Mouse (Mus musculus) forebrain, embryonic 11.5 days (tissue): ENCODE measurements around the gene Mettl8. TPM values are rescaled to one million over a fixed set of nuclear protein-coding genes. Genes with fewer than 3 reads are reported as not detected.

ENCODE experiments used
- ATAC-seq: fragments of 200-750 bp; cut with Nextera tagmentation; replicated peaks from 2 replicates; pipeline ENCODE4 v1.8.0; 2017; ENCODE audit warnings: moderate TSS enrichment; ENCODE audit not compliant: low FRiP score
- DNase-seq: peaks from one replicate; pipeline ENCODE4 v3.0.0-alpha.2; 2017; ENCODE audit warnings: low spot score
- H3K27ac ChIP-seq: fragments of 300-500 bp; sonication (generic); 2 replicates; pipeline ENCODE4 v1.5.1; 2014; ENCODE audit warnings: low read depth, low read length
- H3K27me3 ChIP-seq: fragments of 300-500 bp; sonication (generic); 2 replicates; pipeline ENCODE4 v1.6.1; 2014; ENCODE audit warnings: mild to moderate bottlenecking, low read length, mixed read lengths; ENCODE audit not compliant: control insufficient read depth, insufficient read depth
- H3K36me3 ChIP-seq: fragments of 300-500 bp; sonication (generic); 2 replicates; pipeline ENCODE4 v1.6.1; 2014; ENCODE audit warnings: mild to moderate bottlenecking, low read length, moderate library complexity, mixed read lengths; ENCODE audit not compliant: control insufficient read depth, insufficient read depth
- H3K4me1 ChIP-seq: fragments of 300-500 bp; sonication (generic); replicated peaks from 2 replicates; pipeline ENCODE4 v1.6.1; 2014; ENCODE audit warnings: low read length, mixed read lengths; ENCODE audit not compliant: control insufficient read depth, insufficient read depth
- H3K4me2 ChIP-seq: fragments of 300-500 bp; sonication (generic); 2 replicates; pipeline ENCODE4 v1.6.1; 2014; ENCODE audit warnings: low read depth, mild to moderate bottlenecking, low read length, moderate library complexity, mixed read lengths; ENCODE audit not compliant: severe bottlenecking
- H3K4me3 ChIP-seq: fragments of 300-500 bp; sonication (generic); 2 replicates; pipeline ENCODE4 v1.5.1; 2014; ENCODE audit warnings: low read depth, low read length
- H3K9ac ChIP-seq: fragments of 300-500 bp; sonication (generic); 2 replicates; pipeline ENCODE4 v1.6.1; 2014; ENCODE audit warnings: low read length
- H3K9me3 ChIP-seq: fragments of 300-500 bp; sonication (generic); 2 replicates; pipeline ENCODE4 v1.6.1; 2016; ENCODE audit warnings: low read length, mixed read lengths; ENCODE audit not compliant: control insufficient read depth
- WGBS: fragments of 180-500 bp; shearing (Covaris S2); extraction: QIAGEN DNeasy Blood & Tissue Kit; methylation state at CpG from one replicate; pipeline ENCODE4 v1.1.7; 2014; 5-methylcytosine and 5-hydroxymethylcytosine counted together
- polyA plus RNA-seq: library from polyadenylated mRNA; unstranded; fragments of >200 nt; fragmentation: Nextera tagmentation; extraction: Ambion mirVana; gene quantifications from 2 replicates; pipeline ENCODE4 v1.2.1, GENCODE M21; 2014

The Mettl8 gene
- polyA plus RNA-seq, 1 experiment from 2014 or later: 24.3 TPM

DNA sequence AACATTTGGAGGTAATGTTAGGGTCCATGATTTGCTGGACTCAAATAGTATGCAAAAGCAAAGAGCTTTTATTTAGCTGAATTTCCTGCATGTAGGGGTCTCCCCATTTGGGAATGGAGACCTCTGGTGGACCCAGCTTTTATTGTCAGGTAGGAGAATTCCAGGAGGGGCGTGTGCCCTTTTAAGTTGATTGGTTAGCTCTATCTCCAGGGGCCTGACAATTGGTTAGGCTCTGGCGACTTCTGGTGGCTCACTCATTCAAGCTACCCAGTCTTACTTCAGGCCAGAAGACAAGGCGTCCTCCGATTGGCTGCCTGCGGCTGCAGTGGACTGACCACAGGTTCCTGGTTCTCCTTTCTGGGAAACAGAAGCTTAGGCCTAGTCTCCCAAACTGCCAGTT is 28.6 kb downstream of the Mettl8 start:
- no peak overlapping the region for H3K9ac ChIP-seq
- ATAC-seq (peak; percentile 36; the same call in 1 of the 2 replicates), DNase-seq (peak; percentile 49)
- H3K9me3 ChIP-seq: no peaks in the 10 kb centered on the region
- H3K4me1 ChIP-seq: no peaks in the 10 kb centered on the region
- no peak overlapping the region for H3K27ac ChIP-seq
- no peaks in the 10 kb centered on the region for H3K36me3 ChIP-seq
- no peaks in the 10 kb centered on the region for H3K27me3 ChIP-seq
- H3K4me3 ChIP-seq: no peak overlapping the region
- 37% methylated on average over 5 of the region's 5 CpGs for WGBS
- H3K4me2 ChIP-seq: no peak overlapping the region

- DNase-seq: peak; percentile 5
- no peaks in the 10 kb centered on the region for H3K36me3 ChIP-seq
- H3K9me3 ChIP-seq: no peaks in the 10 kb centered on the region
- no peak overlapping the region for H3K4me3 ChIP-seq
- ATAC-seq: no peak
- H3K9ac ChIP-seq: no peak overlapping the region
- H3K27ac ChIP-seq: no peak overlapping the region
- no peaks in the 10 kb centered on the region for H3K27me3 ChIP-seq
- WGBS: 52% methylated on average over 12 of the region's 12 CpGs
- no peak overlapping the region for H3K4me2 ChIP-seq
- H3K4me1 ChIP-seq: no peaks in the 10 kb centered on the region
Observed at GRCm38 (mm10) chr2:71025576-71026315, 29.6 kb downstream of the Mettl8 start.

DNA sequence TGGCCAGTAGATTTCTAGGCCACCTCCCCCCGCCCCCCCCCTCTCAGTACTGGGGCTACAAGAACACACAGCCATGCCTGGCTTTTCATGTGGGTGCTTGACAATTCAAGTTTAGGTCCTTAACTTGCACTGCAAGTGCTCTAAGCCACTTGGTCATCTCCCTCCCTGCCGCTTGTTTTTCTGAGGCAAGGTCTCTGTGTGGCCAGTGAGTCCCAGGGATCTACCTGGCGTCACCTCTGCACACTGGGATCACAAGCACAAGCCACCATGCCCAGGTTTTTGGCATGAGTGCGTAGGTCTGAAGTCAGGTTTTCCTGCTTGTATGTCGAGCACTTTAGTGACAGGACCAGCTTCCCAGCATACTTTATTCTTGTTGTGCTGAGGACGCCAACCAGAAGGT is 31.4 kb downstream of the Mettl8 start:
- no peak overlapping the region for H3K9ac ChIP-seq
- H3K27me3 ChIP-seq: no peaks in the 10 kb centered on the region
- H3K9me3 ChIP-seq: no peaks in the 10 kb centered on the region
- WGBS: 91% methylated on average over 6 of the region's 6 CpGs
- ATAC-seq (no peak), DNase-seq (peak; percentile 35)
- no peaks in the 10 kb centered on the region for H3K36me3 ChIP-seq
- H3K4me3 ChIP-seq: no peak overlapping the region
- no peak overlapping the region for H3K4me2 ChIP-seq
- H3K4me1 ChIP-seq: no peaks in the 10 kb centered on the region
- no peak overlapping the region for H3K27ac ChIP-seq

GRCm38 (mm10) chr2:71022991-71023390 is 32.4 kb downstream of the Mettl8 start:
- Histone ChIP-seq H3K27ac (no peak overlapping the region), H3K27me3 (no peaks in the 10 kb centered on the region), H3K9ac (no peak overlapping the region), H3K4me2 (no peak overlapping the region), H3K9me3 (no peaks in the 10 kb centered on the region), H3K4me3 (no peak overlapping the region), H3K4me1 (no peaks in the 10 kb centered on the region), H3K36me3 (no peaks in the 10 kb centered on the region)
- DNase-seq (no peak), ATAC-seq (no peak)
- 92% methylated on average over 6 of the region's 6 CpGs for WGBS

DNA sequence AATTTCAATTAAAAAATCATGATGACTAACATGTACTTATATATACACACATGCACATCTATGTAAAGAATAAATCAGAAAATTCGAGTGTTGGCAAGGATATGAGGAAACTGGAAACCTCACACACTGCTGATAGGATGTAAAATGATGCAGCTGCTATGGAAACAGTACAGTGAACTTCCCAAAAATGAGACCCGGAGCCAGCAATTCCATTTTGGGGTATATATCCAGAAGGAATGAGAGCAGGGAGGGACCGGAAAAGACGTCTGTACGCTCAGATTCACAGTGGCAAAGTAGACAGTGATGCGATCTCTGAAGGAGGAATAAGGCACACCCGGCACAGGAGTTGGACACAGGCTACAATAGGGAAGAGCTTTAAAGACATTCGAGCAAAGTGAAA is 34.7 kb downstream of the Mettl8 start:
- Histone ChIP-seq H3K4me2 (no peak overlapping the region), H3K9me3 (no peaks in the 10 kb centered on the region), H3K27ac (no peak overlapping the region), H3K27me3 (no peaks in the 10 kb centered on the region), H3K4me3 (no peak overlapping the region), H3K4me1 (no peaks in the 10 kb centered on the region), H3K36me3 (no peaks in the 10 kb centered on the region), H3K9ac (no peak overlapping the region)
- WGBS: 91% methylated on average over 8 of the region's 8 CpGs
- ATAC-seq (no peak), DNase-seq (no peak)

GRCm38 (mm10) chr2:71019704-71020375 is 35.5 kb downstream of the Mettl8 start:
- H3K4me3 ChIP-seq: no peak overlapping the region
- DNase-seq (no peak), ATAC-seq (0 out of 2 replicates have a peak, but pooled peaks have one; percentile 36)
- no peaks in the 10 kb centered on the region for H3K36me3 ChIP-seq
- no peak overlapping the region for H3K4me2 ChIP-seq
- no peak overlapping the region for H3K9ac ChIP-seq
- no peaks in the 10 kb centered on the region for H3K4me1 ChIP-seq
- H3K27ac ChIP-seq: no peak overlapping the region
- H3K27me3 ChIP-seq: no peaks in the 10 kb centered on the region
- 54% methylated on average over 8 of the region's 8 CpGs for WGBS
- H3K9me3 ChIP-seq: no peaks in the 10 kb centered on the region

DNA sequence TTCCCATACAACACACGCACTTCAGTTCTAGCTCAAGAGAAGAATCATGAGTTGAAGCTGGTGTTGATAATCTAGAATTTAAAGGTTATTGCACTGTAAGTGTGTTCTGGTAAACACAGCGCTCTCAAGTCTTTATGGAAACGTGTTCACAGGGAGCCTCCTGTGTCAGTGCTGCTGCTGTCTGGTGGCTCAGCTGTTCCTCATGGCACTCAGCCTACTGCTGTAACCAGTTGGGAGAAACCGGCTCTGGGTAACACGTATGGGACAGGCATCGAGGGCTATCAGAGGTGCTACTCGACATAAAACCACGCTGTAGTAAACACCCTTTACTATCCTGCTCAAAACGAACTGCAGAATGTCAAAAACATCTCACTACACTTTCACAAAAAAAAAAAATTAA is 36.1 kb downstream of the Mettl8 start:
- no peaks in the 10 kb centered on the region for H3K27me3 ChIP-seq
- no peak overlapping the region for H3K9ac ChIP-seq
- no peak for ATAC-seq
- H3K4me2 ChIP-seq: no peak overlapping the region
- no peak overlapping the region for H3K27ac ChIP-seq
- H3K4me1 ChIP-seq: no peaks in the 10 kb centered on the region
- no peaks in the 10 kb centered on the region for H3K36me3 ChIP-seq
- no peaks in the 10 kb centered on the region for H3K9me3 ChIP-seq
- 65% methylated on average over 9 of the region's 9 CpGs for WGBS
- no peak overlapping the region for H3K4me3 ChIP-seq
- DNase-seq: no peak

DNA sequence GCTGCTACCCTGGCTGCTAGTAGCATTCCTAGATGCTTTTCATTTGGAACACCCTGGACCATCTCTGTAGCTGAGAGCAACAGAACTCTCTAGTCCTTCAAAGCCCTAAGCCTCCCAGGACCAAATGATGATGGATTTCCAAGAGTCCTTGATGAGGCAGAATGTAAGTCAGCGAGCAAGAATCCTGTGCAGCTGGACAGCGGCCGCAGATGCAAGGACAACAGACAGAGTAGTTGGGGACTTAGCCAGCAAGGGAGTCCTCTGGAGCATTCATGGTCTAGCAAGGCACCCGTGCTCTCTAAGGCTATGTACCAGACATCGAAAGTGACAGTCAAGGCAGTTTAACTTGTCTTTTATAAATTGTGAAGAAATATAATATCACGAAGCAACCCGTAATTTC is 41.9 kb downstream of the Mettl8 start:
- H3K4me2 ChIP-seq: no peak overlapping the region
- no peaks in the 10 kb centered on the region for H3K9me3 ChIP-seq
- DNase-seq: no peak
- no peak for ATAC-seq
- no peak overlapping the region for H3K27ac ChIP-seq
- no peak overlapping the region for H3K4me3 ChIP-seq
- 94% methylated on average over 7 of the region's 7 CpGs for WGBS
- H3K9ac ChIP-seq: no peak overlapping the region
- H3K36me3 ChIP-seq: no peaks in the 10 kb centered on the region
- no peaks in the 10 kb centered on the region for H3K4me1 ChIP-seq
- H3K27me3 ChIP-seq: no peaks in the 10 kb centered on the region

DNA sequence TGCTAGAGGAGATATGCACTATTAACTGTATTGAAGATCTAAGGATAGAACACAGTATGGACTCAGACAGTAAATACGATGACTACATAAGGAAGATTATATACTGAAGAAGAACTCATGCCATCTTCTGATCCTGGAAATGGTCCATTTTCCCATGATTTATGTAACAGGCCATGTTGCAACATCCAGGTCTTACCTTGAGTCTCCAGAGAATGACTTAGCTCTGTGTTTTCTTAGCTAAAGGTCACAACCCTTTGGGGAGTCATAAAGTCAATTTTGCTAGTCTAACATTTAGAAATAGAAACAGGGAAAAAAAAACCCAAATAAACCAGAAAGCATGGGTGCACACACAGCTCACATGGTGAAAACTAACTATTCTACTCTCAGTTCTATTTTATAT is 43.6 kb downstream of the Mettl8 start:
- H3K27me3 ChIP-seq: no peaks in the 10 kb centered on the region

More for the DNA sequence above, 43.6 kb downstream of the Mettl8 start:
- no peaks in the 10 kb centered on the region for H3K9me3 ChIP-seq
- no peak overlapping the region for H3K4me2 ChIP-seq
- H3K36me3 ChIP-seq: no peaks in the 10 kb centered on the region
- ATAC-seq (no peak), DNase-seq (no peak)
- H3K27ac ChIP-seq: no peak overlapping the region
- H3K4me3 ChIP-seq: no peak overlapping the region
- H3K4me1 ChIP-seq: no peaks in the 10 kb centered on the region
- 98% methylated on average over 1 of the region's 1 CpGs for WGBS
- H3K9ac ChIP-seq: no peak overlapping the region
